Mouse (Mus musculus): ENCODE results near the gene Dydc2. TPM values are rescaled to one million over a fixed set of nuclear protein-coding genes. Genes with fewer than 3 reads are reported as not detected.
A peak's percentile ranks its signal among the peaks of the same experiment; 100 is the strongest.

The Dydc2 gene
- polyA plus RNA-seq, 1 experiment from 2014 or later: not detected

DNA sequence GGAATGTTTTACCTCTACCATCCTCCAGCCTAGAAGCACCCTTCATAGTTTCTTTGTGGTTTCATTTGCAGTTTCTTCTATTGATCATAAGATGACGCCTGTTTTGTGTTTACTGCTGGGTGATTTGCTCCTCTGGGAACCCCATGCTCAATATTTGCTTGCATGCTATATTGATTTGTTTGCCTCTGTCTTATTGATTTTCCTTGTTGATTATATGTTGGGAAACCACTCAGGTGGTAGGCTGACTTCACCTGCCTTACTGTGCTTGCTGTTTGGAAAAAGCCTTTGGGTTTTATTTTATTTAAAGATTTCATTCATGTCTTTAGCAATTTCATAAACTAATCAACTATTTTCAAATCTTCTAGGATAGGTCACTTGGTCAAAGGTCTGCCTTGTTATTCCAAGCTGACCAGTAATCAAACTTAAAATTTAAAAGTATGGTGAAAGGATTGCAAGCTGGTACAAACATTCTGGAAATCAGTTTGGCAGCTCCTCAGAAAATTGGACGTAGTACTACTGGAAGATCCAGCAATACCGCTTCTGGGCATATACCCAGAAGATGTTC is 27.4 kb upstream of the Dydc2 start:
- Histone ChIP-seq H3K4me3 (ENCODE audit: low read depth, low read length) (no peak overlapping the region), H3K9ac (ENCODE audit: low read length) (no peak overlapping the region), H3K9me3 (ENCODE audit: control insufficient read depth, low read length) (no peaks in the 10 kb centered on the region), H3K27me3 (replicated peaks; ENCODE audit: control insufficient read depth, insufficient read depth, low read length) (no peaks in the 10 kb centered on the region), H3K4me1 (replicated peaks; ENCODE audit: control insufficient read depth, insufficient read depth, low read length) (no peaks in the 10 kb centered on the region), H3K36me3 (ENCODE audit: control insufficient read depth, insufficient read depth, low read length) (no peaks in the 10 kb centered on the region), H3K4me2 (ENCODE audit: low read length) (no peak overlapping the region), H3K27ac (ENCODE audit: low read depth) (no peak overlapping the region)
- WGBS: 86% methylated on average over 3 of the region's 3 CpGs
- ATAC-seq (replicated peaks; ENCODE audit: low FRiP score, low TSS enrichment, low read depth) (no peak), DNase-seq (ENCODE audit: low spot score) (no peak)

DNA sequence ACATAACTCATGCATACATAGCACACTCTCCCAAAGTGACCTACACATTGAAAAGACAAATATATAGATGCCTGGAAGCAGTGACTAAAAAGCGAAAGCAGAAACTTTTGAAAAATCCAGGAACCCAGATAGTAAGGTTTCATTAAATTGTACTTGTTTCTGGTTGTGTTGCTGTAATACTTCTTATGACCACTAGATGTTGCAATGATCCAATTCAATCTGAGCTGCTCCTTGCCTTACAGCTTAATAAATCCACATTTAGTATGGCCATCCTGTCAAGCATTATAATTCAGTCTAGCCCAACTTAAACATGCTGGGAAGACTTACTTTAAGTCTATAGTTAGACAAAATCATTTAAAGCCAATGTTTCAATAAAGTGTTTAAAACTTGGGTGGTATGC is 25.1 kb upstream of the Dydc2 start:
- no peaks in the 10 kb centered on the region for H3K4me1 ChIP-seq (replicated peaks; ENCODE audit: control insufficient read depth, insufficient read depth, low read length)
- no peak for ATAC-seq (replicated peaks; ENCODE audit: low FRiP score, low TSS enrichment, low read depth)
- no peaks in the 10 kb centered on the region for H3K27me3 ChIP-seq (replicated peaks; ENCODE audit: control insufficient read depth, insufficient read depth, low read length)
- 65% methylated on average over 1 of the region's 1 CpGs for WGBS
- no peak overlapping the region for H3K4me2 ChIP-seq (ENCODE audit: low read length)
- H3K36me3 ChIP-seq (ENCODE audit: control insufficient read depth, insufficient read depth, low read length): no peaks in the 10 kb centered on the region
- H3K27ac ChIP-seq (ENCODE audit: low read depth): no peak overlapping the region
- H3K4me3 ChIP-seq (ENCODE audit: low read depth, low read length): no peak overlapping the region
- no peak for DNase-seq (ENCODE audit: low spot score)
- H3K9ac ChIP-seq (ENCODE audit: low read length): no peak overlapping the region
- H3K9me3 ChIP-seq (ENCODE audit: control insufficient read depth, low read length): no peaks in the 10 kb centered on the region

DNA sequence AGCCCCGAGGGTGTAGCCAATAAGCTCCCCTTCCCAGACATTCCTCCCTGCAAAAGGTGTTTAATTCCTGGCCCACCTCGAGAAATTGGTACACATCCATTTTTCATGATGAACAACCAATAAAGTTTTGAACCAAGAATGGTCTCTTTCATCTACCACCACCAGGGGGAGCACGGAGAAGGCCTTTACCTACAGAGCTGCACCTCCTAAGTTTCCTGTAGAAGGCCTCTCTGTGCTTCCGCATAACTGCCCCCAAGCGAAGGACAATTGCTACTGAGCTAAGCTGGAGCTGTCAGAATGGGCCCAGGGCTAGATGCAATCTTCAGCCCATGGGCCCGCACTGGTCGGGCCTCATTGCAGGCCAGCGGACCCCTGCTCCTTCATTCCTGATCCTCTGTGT is 21.8 kb upstream of the Dydc2 start:
- Histone ChIP-seq H3K9ac (ENCODE audit: low read length) (no peak overlapping the region), H3K4me2 (ENCODE audit: low read length) (no peak overlapping the region), H3K4me3 (ENCODE audit: low read depth, low read length) (no peak overlapping the region), H3K4me1 (replicated peaks; ENCODE audit: control insufficient read depth, insufficient read depth, low read length) (no peaks in the 10 kb centered on the region), H3K27me3 (replicated peaks; ENCODE audit: control insufficient read depth, insufficient read depth, low read length) (no peaks in the 10 kb centered on the region), H3K27ac (ENCODE audit: low read depth) (no peak overlapping the region), H3K36me3 (ENCODE audit: control insufficient read depth, insufficient read depth, low read length) (no peaks in the 10 kb centered on the region), H3K9me3 (ENCODE audit: control insufficient read depth, low read length) (no peaks in the 10 kb centered on the region)
- 43% methylated on average over 8 of the region's 8 CpGs for WGBS
- no peak for DNase-seq (ENCODE audit: low spot score)
- ATAC-seq (replicated peaks; ENCODE audit: low FRiP score, low TSS enrichment, low read depth): no peak

DNA sequence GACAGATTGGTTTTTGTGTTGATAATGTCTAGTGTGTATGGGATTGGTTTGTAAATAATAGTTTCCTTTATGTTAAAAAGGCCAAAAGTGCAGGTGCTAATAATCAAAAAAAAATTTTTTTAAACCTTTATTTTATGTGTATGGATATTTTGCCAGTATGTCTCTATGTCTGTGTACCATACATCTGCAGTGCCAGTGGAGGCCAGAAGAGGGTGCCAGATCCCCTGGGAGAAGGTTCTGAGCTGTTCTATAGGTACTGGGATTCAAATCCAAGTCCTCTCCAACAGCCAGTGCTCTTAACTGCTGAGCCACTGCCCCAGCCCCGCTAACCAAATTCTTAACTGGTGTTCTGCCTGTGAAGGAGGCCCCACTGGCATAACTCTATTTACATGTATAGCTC is 18.5 kb upstream of the Dydc2 start:
- no peak overlapping the region for H3K4me3 ChIP-seq (ENCODE audit: low read depth, low read length)
- no peaks in the 10 kb centered on the region for H3K9me3 ChIP-seq (ENCODE audit: control insufficient read depth, low read length)
- H3K4me2 ChIP-seq (ENCODE audit: low read length): no peak overlapping the region
- H3K36me3 ChIP-seq (ENCODE audit: control insufficient read depth, insufficient read depth, low read length): no peaks in the 10 kb centered on the region
- H3K27me3 ChIP-seq (replicated peaks; ENCODE audit: control insufficient read depth, insufficient read depth, low read length): no peaks in the 10 kb centered on the region
- ATAC-seq (replicated peaks; ENCODE audit: low FRiP score, low TSS enrichment, low read depth): no peak
- H3K4me1 ChIP-seq (replicated peaks; ENCODE audit: control insufficient read depth, insufficient read depth, low read length): no peaks in the 10 kb centered on the region
- DNase-seq (ENCODE audit: low spot score): no peak
- no peak overlapping the region for H3K27ac ChIP-seq (ENCODE audit: low read depth)
- no peak overlapping the region for H3K9ac ChIP-seq (ENCODE audit: low read length)
- WGBS: 84% methylated on average over 1 of the region's 1 CpGs

DNA sequence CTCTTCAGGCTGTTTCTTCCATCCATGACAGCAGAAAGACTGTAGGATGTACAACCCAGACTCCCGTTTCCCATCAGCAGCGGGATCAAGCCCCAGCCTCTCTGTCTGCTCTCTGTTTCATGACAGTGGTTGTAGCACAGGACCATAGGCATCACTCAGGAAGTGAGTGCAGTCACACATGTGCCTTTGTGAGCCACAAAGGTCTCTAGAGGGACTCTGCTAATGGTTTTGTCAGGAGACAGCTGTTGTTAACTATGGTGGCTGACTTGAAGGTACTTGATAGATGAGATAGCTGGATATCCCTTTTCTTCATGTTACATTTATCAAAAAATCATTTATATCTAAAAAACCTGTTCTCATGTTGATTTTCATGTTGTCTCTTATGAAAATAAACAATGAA is 13.4 kb upstream of the Dydc2 start:
- H3K4me2 ChIP-seq (ENCODE audit: low read length): no peak overlapping the region
- DNase-seq (ENCODE audit: low spot score) (no peak), ATAC-seq (replicated peaks; ENCODE audit: low FRiP score, low TSS enrichment, low read depth) (no peak)
- H3K4me1 ChIP-seq (replicated peaks; ENCODE audit: control insufficient read depth, insufficient read depth, low read length): no peaks in the 10 kb centered on the region
- WGBS: 81% methylated on average over 2 of the region's 2 CpGs
- no peaks in the 10 kb centered on the region for H3K36me3 ChIP-seq (ENCODE audit: control insufficient read depth, insufficient read depth, low read length)
- H3K27ac ChIP-seq (ENCODE audit: low read depth): no peak overlapping the region
- no peak overlapping the region for H3K9ac ChIP-seq (ENCODE audit: low read length)
- no peaks in the 10 kb centered on the region for H3K9me3 ChIP-seq (ENCODE audit: control insufficient read depth, low read length)
- no peaks in the 10 kb centered on the region for H3K27me3 ChIP-seq (replicated peaks; ENCODE audit: control insufficient read depth, insufficient read depth, low read length)
- H3K4me3 ChIP-seq (ENCODE audit: low read depth, low read length): no peak overlapping the region

DNA sequence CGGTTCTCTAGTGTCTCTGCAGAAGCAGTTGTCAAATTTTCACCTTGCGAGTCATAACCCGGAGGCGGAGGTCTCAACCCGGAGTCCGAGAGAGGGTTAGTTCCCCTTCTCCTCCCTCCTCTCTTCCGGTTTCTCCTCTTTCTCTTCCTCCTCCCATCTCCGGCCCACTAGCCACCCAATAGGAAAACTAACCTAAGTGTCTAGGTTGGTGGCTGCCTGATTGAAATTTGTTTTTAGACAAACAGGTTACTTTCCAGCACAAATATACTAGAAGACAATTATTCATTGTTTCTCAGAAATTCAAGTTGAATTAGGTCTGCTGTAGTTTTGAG is 3.9 kb upstream of the Dydc2 start:
- Histone ChIP-seq H3K4me3 (ENCODE audit: low read depth, low read length) (peak overlapping the region; percentile 40), H3K27me3 (replicated peaks; ENCODE audit: control insufficient read depth, insufficient read depth, low read length) (no peaks in the 10 kb centered on the region), H3K4me1 (replicated peaks; ENCODE audit: control insufficient read depth, insufficient read depth, low read length) (no peaks in the 10 kb centered on the region), H3K9ac (ENCODE audit: low read length) (no peak overlapping the region), H3K9me3 (ENCODE audit: control insufficient read depth, low read length) (no peaks in the 10 kb centered on the region), H3K27ac (ENCODE audit: low read depth) (no peak overlapping the region), H3K36me3 (ENCODE audit: control insufficient read depth, insufficient read depth, low read length) (no peaks in the 10 kb centered on the region), H3K4me2 (ENCODE audit: low read length) (peak overlapping the region; percentile 64)
- 1% methylated on average over 8 of the region's 8 CpGs for WGBS
- ATAC-seq (replicated peaks; ENCODE audit: low FRiP score, low TSS enrichment, low read depth) (peak; percentile 3; the same call in 1 of the 2 replicates), DNase-seq (ENCODE audit: low spot score) (no peak)

DNA sequence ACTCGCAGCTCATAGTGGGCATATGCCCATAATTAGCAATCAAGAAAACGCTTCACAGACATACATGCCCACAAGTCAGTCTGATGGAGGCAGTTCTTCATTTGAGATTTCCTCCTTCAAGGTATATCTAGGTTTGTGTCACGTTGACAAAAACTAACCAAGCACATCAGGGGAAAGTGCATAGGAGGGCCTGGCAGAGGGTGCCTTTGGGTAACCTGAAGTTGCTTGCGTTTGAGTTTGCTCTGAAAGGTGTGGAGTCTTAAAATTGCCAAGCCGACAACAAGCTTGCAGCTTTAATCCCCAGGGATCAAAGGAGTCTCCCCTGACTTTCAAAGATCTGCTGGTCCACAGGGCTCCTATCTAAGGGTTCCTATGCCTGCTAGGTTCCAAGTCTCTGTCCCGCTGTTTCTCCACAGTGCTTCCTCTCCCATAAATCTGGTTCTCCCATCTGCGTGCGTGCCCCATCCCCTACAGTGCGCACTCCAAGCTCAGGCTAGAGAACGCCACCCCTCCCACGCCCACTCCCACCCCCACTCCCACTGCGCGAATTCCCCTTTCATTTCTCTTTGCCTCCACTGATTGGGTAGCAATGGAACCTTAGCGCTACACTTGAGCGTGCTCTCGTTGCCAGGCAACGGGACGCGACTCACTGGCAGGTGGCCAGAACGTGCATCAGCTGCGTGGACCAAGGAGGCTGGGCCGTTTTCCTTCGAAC is 3.4 kb upstream of the Dydc2 start, which contains the start of gene Dydc1:
Gene Dydc1 (plus strand): TSS at position 683 of the 715 bp plus-strand sequence.
- peak; percentile 81 for ATAC-seq (replicated peaks; ENCODE audit: low FRiP score, low TSS enrichment, low read depth)
- H3K4me1 ChIP-seq (replicated peaks; ENCODE audit: control insufficient read depth, insufficient read depth, low read length): no peaks in the 10 kb centered on the region
- H3K4me3 ChIP-seq (ENCODE audit: low read depth, low read length): peak within 1 kb of the TSS; percentile 40
- no peak within 1 kb of the TSS for H3K27ac ChIP-seq (ENCODE audit: low read depth)
- H3K27me3 ChIP-seq (replicated peaks; ENCODE audit: control insufficient read depth, insufficient read depth, low read length): no peaks in the 10 kb centered on the region
- WGBS: 11% methylated on average over 23 of the region's 23 CpGs
- H3K4me2 ChIP-seq (ENCODE audit: low read length): peak within 1 kb of the TSS; percentile 64
- H3K9me3 ChIP-seq (ENCODE audit: control insufficient read depth, low read length): no peaks in the 10 kb centered on the region
- H3K36me3 ChIP-seq (ENCODE audit: control insufficient read depth, insufficient read depth, low read length): no peaks in the 10 kb centered on the region
- peak; percentile 85 for DNase-seq (ENCODE audit: low spot score)
- H3K9ac ChIP-seq (ENCODE audit: low read length): no peak within 1 kb of the TSS

DNA sequence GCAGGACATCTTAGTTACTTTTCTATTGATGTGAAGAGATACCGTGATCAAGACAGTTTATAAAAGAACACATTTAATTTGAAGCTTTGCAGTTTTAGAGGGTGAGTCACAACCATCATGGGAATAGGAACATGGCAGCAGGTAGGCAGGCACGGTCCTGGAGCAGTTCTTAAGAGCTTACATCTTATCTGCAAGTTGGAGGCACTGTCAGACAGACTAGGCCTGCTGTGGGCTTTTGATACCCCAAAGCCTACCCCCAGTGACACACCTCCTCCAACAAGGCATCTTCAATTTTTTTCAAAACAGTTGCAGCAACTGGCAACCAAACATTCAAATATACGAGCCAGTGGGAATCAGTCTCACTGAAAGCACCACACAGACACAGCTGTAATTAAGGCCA is 1.3 kb upstream of the Dydc2 start:
- no peak overlapping the region for H3K27ac ChIP-seq (ENCODE audit: low read depth)
- H3K9me3 ChIP-seq (ENCODE audit: control insufficient read depth, low read length): no peaks in the 10 kb centered on the region
- ATAC-seq (replicated peaks; ENCODE audit: low FRiP score, low TSS enrichment, low read depth): no peak
- no peak overlapping the region for H3K9ac ChIP-seq (ENCODE audit: low read length)
- H3K36me3 ChIP-seq (ENCODE audit: control insufficient read depth, insufficient read depth, low read length): no peaks in the 10 kb centered on the region
- no peak overlapping the region for H3K4me3 ChIP-seq (ENCODE audit: low read depth, low read length)
- no peak for DNase-seq (ENCODE audit: low spot score)
- H3K4me1 ChIP-seq (replicated peaks; ENCODE audit: control insufficient read depth, insufficient read depth, low read length): no peaks in the 10 kb centered on the region
- 77% methylated on average over 3 of the region's 3 CpGs for WGBS
- no peak overlapping the region for H3K4me2 ChIP-seq (ENCODE audit: low read length)
- H3K27me3 ChIP-seq (replicated peaks; ENCODE audit: control insufficient read depth, insufficient read depth, low read length): no peaks in the 10 kb centered on the region

DNA sequence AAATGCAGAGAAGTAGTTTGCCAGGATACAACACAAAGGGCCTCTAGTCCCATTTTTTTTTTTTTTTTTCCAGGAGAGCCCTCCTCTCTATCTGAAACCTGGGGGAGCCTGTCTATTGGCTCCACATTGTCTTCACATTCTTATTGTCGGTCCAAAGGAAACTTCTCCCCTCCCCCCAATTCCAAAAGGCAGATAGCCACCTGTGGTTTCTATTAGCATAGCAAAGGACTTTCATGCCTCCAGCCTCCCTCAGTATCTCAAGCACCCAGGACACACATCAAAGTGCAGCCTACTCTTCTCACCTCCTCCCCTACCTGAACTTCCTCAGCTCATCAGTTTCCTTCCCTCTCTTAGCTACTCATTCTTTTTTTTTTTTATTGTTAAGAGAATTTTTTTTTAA is 2.6 kb downstream of the Dydc2 start:
- no peaks in the 10 kb centered on the region for H3K36me3 ChIP-seq (ENCODE audit: control insufficient read depth, insufficient read depth, low read length)
- no peak overlapping the region for H3K9ac ChIP-seq (ENCODE audit: low read length)
- H3K27me3 ChIP-seq (replicated peaks; ENCODE audit: control insufficient read depth, insufficient read depth, low read length): no peaks in the 10 kb centered on the region
- no peak for ATAC-seq (replicated peaks; ENCODE audit: low FRiP score, low TSS enrichment, low read depth)
- DNase-seq (ENCODE audit: low spot score): no peak
- H3K4me1 ChIP-seq (replicated peaks; ENCODE audit: control insufficient read depth, insufficient read depth, low read length): no peaks in the 10 kb centered on the region
- 0% methylated on average over 1 of the region's 1 CpGs for WGBS
- H3K27ac ChIP-seq (ENCODE audit: low read depth): no peak overlapping the region
- no peaks in the 10 kb centered on the region for H3K9me3 ChIP-seq (ENCODE audit: control insufficient read depth, low read length)
- H3K4me2 ChIP-seq (ENCODE audit: low read length): no peak overlapping the region
- no peak overlapping the region for H3K4me3 ChIP-seq (ENCODE audit: low read depth, low read length)
